Mouse (Mus musculus) megakaryocyte, embryonic 14.5 days (primary cell): ENCODE measurements around the gene C2cd4c. TPM values are rescaled to one million over a fixed set of nuclear protein-coding genes. Genes with fewer than 3 reads are reported as not detected.

Experiments used
- H3K27me3 ChIP-seq: replicated peaks from 2 replicates; pipeline ENCODE3; 2012; ENCODE audit warnings: inconsistent platforms
- H3K36me3 ChIP-seq: replicated peaks from 2 replicates; pipeline ENCODE3; 2012; ENCODE audit warnings: low read length, inconsistent platforms, mixed read lengths
- H3K4me1 ChIP-seq: 2 replicates; pipeline ENCODE4 v1.6.1; 2012; ENCODE audit warnings: inconsistent platforms
- H3K4me3 ChIP-seq: replicated peaks from 2 replicates; pipeline ENCODE3; 2012; ENCODE audit warnings: moderate library complexity, mild to moderate bottlenecking, inconsistent platforms
- H3K9me3 ChIP-seq: 2 replicates; pipeline ENCODE4 v1.6.1; 2012; ENCODE audit warnings: inconsistent platforms
- FLI1 ChIP-seq: IDR thresholded peaks from 2 replicates; pipeline ENCODE4 v1.6.1; 2012; ENCODE audit warnings: low read length, inconsistent platforms, mixed read lengths
- GATA1 ChIP-seq: IDR thresholded peaks from 3 replicates; pipeline ENCODE4 v1.6.1; 2012; ENCODE audit warnings: mixed read lengths, low read length, inconsistent platforms, borderline replicate concordance
- polyA plus RNA-seq: library from polyadenylated mRNA; stranded (reverse); fragments of >175 nt; gene quantifications from 2 replicates; pipeline ENCODE4 v1.2.3, GENCODE M21; 2012; ENCODE audit warnings: low replicate concordance; ENCODE audit not compliant: insufficient read depth

The C2cd4c gene
- polyA plus RNA-seq, 1 experiment = not detected

DNA sequence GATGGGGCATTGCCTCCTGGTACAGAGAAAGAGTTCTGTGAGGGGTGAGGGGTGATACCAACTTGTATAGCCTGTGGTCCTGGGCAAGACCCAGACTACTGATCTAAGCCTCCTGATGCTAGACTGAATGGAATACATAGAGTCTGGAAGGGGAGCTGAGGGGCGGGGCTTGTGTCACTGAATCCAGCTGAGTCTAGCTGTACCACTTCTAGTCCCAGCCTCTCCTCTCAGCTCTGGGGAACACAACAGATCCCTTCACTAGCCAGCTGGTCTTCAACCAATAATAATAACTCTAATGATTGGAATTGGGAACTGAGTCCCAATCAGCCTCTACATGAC is 449 bp upstream of the C2cd4c start:
- Histone ChIP-seq H3K27me3 (peaks cover 81% of the 10 kb centered on the region), H3K4me1 (peaks cover 24% of the 10 kb centered on the region), H3K36me3 (no peaks in the 10 kb centered on the region), H3K9me3 (peaks cover 9% of the 10 kb centered on the region; the same call in 1 of the 2 replicates), H3K4me3 (peak overlapping the region; percentile 89)
- TF ChIP-seq FLI1 (no peak), GATA1 (no peak)

- H3K9me3 ChIP-seq = peaks cover 9% of the 10 kb centered on the region; the same call in 1 of the 2 replicates
- peaks cover 90% of the 10 kb centered on the region for H3K27me3 ChIP-seq
- H3K4me3 ChIP-seq = peak overlapping the region; percentile 33
- TF ChIP-seq GATA1 (no peak), FLI1 (no peak)
- H3K36me3 ChIP-seq = no peaks in the 10 kb centered on the region
- peaks cover 24% of the 10 kb centered on the region for H3K4me1 ChIP-seq
Measured at GRCm38 (mm10) chr10:79612192-79613135, 1.4 kb downstream of the C2cd4c start.

DNA sequence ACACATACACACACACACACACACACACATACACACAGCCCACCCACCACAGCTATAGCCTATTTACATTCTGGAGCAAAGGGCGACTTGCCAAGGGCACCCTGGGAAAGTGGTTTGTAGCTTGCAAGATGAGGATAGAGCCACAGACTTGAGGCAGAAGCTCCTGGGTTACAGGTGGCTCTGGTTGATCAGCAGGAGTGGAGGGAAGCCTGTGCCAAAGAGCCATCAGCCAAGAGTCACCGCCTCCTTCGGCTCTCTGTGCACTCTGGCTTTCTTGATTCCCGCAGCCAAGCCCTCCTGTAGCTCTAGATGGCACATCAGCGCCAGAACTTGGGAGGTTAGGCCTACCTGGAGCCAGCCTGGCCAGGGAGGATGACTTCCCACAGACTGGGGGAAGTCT is 2.5 kb downstream of the C2cd4c start:
- Histone ChIP-seq H3K36me3 (no peaks in the 10 kb centered on the region), H3K4me1 (peaks cover 24% of the 10 kb centered on the region), H3K9me3 (0 out of 2 replicates have a peak, but pooled peaks cover 6% of the 10 kb centered on the region), H3K4me3 (no peak overlapping the region), H3K27me3 (peaks cover 91% of the 10 kb centered on the region)
- no peak for TF ChIP-seq FLI1
- TF ChIP-seq GATA1 = no peak

- Histone ChIP-seq H3K9me3 (peaks cover 19% of the 10 kb centered on the region), H3K27me3 (peaks cover 87% of the 10 kb centered on the region), H3K36me3 (no peaks in the 10 kb centered on the region), H3K4me1 (peaks cover 23% of the 10 kb centered on the region), H3K4me3 (no peak overlapping the region)
- TF ChIP-seq GATA1 (no peak), FLI1 (no peak)
Measured at GRCm38 (mm10) chr10:79609276-79609675, 4.5 kb downstream of the C2cd4c start.

GRCm38 (mm10) chr10:79607892-79608291 is 5.9 kb downstream of the C2cd4c start:
- H3K4me3 ChIP-seq = no peak overlapping the region
- H3K27me3 ChIP-seq = peaks cover 76% of the 10 kb centered on the region
- TF ChIP-seq GATA1 = no peak
- no peak for TF ChIP-seq FLI1
- H3K9me3 ChIP-seq = peaks cover 16% of the 10 kb centered on the region
- H3K4me1 ChIP-seq = peaks cover 12% of the 10 kb centered on the region; the same call in 1 of the 2 replicates
- no peaks in the 10 kb centered on the region for H3K36me3 ChIP-seq

DNA sequence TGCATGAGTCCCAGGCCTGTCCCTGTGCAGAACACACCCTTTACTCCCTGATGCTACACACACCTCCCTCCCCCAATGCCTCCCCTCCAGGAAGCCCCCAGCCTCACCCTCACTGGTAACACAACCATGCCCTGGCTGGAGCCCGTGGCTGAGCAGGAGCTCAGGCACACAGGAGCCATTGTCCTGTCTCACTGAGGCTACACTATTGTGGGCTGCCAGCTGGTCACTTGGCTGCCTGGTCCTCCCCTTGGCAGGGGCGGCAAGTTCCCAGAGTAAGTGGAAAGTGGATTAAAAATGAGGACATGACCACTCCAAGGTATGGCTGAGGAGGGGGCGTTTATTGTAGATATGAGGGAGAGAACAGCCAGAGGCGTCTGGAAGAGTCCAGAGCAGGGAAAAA is 7.3 kb downstream of the C2cd4c start:
- peaks cover 16% of the 10 kb centered on the region for H3K9me3 ChIP-seq
- H3K4me1 ChIP-seq = no peaks in the 10 kb centered on the region
- peaks cover 64% of the 10 kb centered on the region for H3K27me3 ChIP-seq

DNA sequence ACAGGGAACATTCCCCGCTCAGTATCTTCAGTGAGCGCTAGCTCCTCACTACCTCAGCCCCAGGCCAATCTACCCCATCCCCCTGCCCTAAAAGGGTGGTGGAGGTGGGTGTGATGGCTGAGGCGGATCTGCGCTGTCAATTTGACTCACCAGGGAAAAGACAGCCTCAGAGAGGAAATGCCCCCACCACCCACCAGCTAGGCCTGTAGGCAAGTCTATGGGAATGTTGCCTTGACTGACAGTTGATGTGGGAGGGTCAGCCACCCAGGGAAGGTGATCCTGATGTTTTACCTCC is 15.9 kb downstream of the C2cd4c start:
- H3K36me3 ChIP-seq = no peaks in the 10 kb centered on the region
- no peaks in the 10 kb centered on the region for H3K9me3 ChIP-seq
- no peak overlapping the region for H3K4me3 ChIP-seq
- TF ChIP-seq FLI1 (no peak), GATA1 (no peak)
- peaks cover 12% of the 10 kb centered on the region for H3K4me1 ChIP-seq
- H3K27me3 ChIP-seq = peaks cover 64% of the 10 kb centered on the region

More for the DNA sequence above, 7.3 kb downstream of the C2cd4c start:
- no peaks in the 10 kb centered on the region for H3K36me3 ChIP-seq
- no peak for TF ChIP-seq FLI1
- TF ChIP-seq GATA1 = no peak
- no peak overlapping the region for H3K4me3 ChIP-seq

- TF ChIP-seq FLI1 (no peak), GATA1 (no peak)
- no peak overlapping the region for H3K4me3 ChIP-seq
- H3K36me3 ChIP-seq = no peaks in the 10 kb centered on the region
- peaks cover 68% of the 10 kb centered on the region for H3K27me3 ChIP-seq
- peaks cover 12% of the 10 kb centered on the region for H3K4me1 ChIP-seq
- H3K9me3 ChIP-seq = peaks cover 2% of the 10 kb centered on the region
Measured at GRCm38 (mm10) chr10:79597051-79597935, 16.5 kb downstream of the C2cd4c start.

DNA sequence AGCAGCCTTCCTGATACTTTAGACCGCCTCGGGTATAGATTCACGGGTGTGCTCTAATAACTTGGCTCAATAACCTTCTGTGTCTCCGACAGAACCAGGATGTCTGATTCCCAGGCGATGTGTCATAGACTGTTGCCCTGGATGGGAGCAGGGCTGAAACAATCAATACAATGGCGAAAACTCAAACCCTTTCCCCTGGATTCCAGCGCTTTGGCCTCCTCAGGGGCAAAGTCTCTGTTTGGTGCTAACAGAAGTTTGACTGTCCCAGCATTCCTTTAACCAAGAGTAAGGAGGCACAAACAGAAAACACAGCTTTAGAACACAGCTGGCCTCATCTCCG is 18.3 kb downstream of the C2cd4c start:
- TF ChIP-seq GATA1 = no peak
- no peak for TF ChIP-seq FLI1
- no peaks in the 10 kb centered on the region for H3K36me3 ChIP-seq

More for the DNA sequence above, 18.3 kb downstream of the C2cd4c start:
- Histone ChIP-seq H3K9me3 (peaks cover 10% of the 10 kb centered on the region), H3K27me3 (peaks cover 69% of the 10 kb centered on the region), H3K4me3 (no peak overlapping the region), H3K4me1 (peaks cover 12% of the 10 kb centered on the region)
